Mouse (Mus musculus) kidney, embryonic 15.5 days (tissue): ENCODE data around the gene Paxip1. TPM values are rescaled to one million over a fixed set of nuclear protein-coding genes. Genes with fewer than 3 reads are reported as not detected.

Experiments
- ATAC-seq: fragments of 200-750 bp; cut with Nextera tagmentation; replicated peaks from 2 replicates; pipeline ENCODE4 v1.8.0; 2017; ENCODE audit warnings: moderate TSS enrichment; ENCODE audit not compliant: low FRiP score
- H3K27ac ChIP-seq: fragments of 300-500 bp; sonication (generic); 2 replicates; pipeline ENCODE4 v1.5.1; 2015; ENCODE audit warnings: mild to moderate bottlenecking, inconsistent platforms
- H3K27me3 ChIP-seq: fragments of 300-500 bp; sonication (generic); 2 replicates; pipeline ENCODE4 v1.6.1; 2015; ENCODE audit warnings: inconsistent platforms
- H3K36me3 ChIP-seq: fragments of 300-500 bp; sonication (generic); 2 replicates; pipeline ENCODE4 v1.6.1; 2015; ENCODE audit warnings: inconsistent platforms
- H3K4me1 ChIP-seq: fragments of 300-500 bp; sonication (generic); 2 replicates; pipeline ENCODE4 v1.6.1; 2015; ENCODE audit warnings: inconsistent platforms
- H3K4me2 ChIP-seq: fragments of 300-500 bp; sonication (generic); 2 replicates; pipeline ENCODE4 v1.6.1; 2015; ENCODE audit warnings: moderate library complexity, mild to moderate bottlenecking, inconsistent platforms
- H3K4me3 ChIP-seq: fragments of 300-500 bp; sonication (generic); replicated peaks from 2 replicates; pipeline ENCODE4 v1.5.1; 2015; ENCODE audit warnings: mild to moderate bottlenecking, inconsistent platforms
- H3K9ac ChIP-seq: fragments of 300-500 bp; sonication (generic); 2 replicates; pipeline ENCODE4 v1.6.1; 2015; ENCODE audit warnings: mild to moderate bottlenecking, inconsistent platforms
- H3K9me3 ChIP-seq: fragments of 300-500 bp; sonication (generic); replicated peaks from 2 replicates; pipeline ENCODE4 v1.6.1; 2016; ENCODE audit warnings: inconsistent platforms
- WGBS: fragments of 180-500 bp; shearing (Covaris S2); methylation state at CpG from one replicate; pipeline ENCODE4 v1.1.7; 2015; ENCODE audit warnings: mixed read lengths; 5-methylcytosine and 5-hydroxymethylcytosine counted together
- polyA plus RNA-seq: library from polyadenylated mRNA; unstranded; fragments of >200 nt; fragmentation: Nextera tagmentation; extraction: Ambion mirVana; gene quantifications from 2 replicates; pipeline ENCODE4 v1.2.1, GENCODE M21; 2015

The Paxip1 gene
- polyA plus RNA-seq, 1 experiment from 2014 or later: 40.2 TPM

DNA sequence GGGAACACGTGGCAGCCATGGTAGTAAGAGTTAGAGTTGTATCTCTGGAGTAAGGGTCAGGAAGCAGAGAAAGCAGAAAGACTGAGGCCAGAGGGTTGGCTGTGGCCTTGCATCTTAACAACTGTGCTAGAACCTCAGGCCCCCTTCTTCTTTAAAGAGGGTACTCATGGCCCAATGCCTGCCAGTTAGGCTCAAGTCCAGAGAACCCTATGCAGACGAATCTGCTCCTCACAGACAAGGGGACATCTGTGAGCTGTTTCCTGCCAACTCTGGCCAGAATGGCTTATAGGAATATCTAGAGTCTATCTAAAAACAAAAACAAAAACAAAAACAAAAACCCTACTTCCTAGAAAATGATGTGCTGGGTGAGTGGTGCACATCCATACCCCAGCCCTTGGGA, 72.2 kb downstream of the Paxip1 start:
- H3K4me3 ChIP-seq: no peak overlapping the region
- H3K4me2 ChIP-seq: no peak overlapping the region
- ATAC-seq: no peak
- no peaks in the 10 kb centered on the region for H3K27me3 ChIP-seq
- no peaks in the 10 kb centered on the region for H3K36me3 ChIP-seq
- no peak overlapping the region for H3K9ac ChIP-seq
- 79% methylated on average over 2 of the region's 2 CpGs for WGBS
- no peaks in the 10 kb centered on the region for H3K9me3 ChIP-seq
- H3K4me1 ChIP-seq: peaks cover 5% of the 10 kb centered on the region
- no peak overlapping the region for H3K27ac ChIP-seq

DNA sequence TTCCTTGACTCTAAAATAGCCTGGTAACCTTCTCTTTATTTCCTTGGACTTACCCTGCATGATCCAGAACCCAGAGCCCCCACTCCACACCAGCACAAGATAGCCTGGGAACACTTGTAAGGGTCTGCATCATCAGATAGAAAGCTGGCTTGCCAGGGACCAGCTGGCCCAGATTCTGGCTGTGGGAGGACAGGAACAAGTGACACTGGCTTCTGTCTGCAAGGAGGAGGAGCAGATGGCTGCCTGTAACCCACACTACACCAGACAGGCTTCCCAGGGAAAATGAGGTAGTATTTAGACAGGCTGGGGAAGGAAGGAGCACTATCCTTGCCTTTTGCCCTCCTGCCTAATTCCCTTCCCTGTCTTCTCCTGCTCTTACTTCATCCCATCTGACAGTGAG, 74.2 kb downstream of the Paxip1 start:
- Histone ChIP-seq H3K27ac (no peak overlapping the region), H3K4me1 (peaks cover 8% of the 10 kb centered on the region), H3K36me3 (no peaks in the 10 kb centered on the region), H3K4me2 (no peak overlapping the region), H3K9ac (no peak overlapping the region), H3K4me3 (no peak overlapping the region), H3K9me3 (no peaks in the 10 kb centered on the region), H3K27me3 (no peaks in the 10 kb centered on the region)
- ATAC-seq: no peak

DNA sequence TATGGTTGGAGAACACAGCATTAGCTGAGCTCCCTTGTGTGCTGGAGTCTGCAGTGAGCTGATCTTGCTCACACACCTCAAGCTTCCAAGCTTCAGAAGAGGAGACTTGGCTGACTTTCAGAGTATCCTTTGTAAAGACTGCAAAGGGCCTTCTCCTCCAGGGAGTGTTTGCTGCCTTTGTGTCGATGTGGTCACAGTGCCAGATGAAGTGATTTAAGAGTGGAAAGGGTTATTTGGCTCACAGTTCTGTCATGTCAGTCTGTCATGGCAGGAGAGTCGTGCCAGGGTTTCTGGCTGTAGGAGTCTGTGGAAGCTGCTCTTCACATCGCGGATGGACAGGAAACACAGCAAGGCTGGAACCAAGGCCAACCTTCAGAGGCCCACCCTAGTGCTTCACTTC, 75.5 kb downstream of the Paxip1 start:
- Histone ChIP-seq H3K27me3 (no peaks in the 10 kb centered on the region), H3K9me3 (no peaks in the 10 kb centered on the region), H3K4me3 (no peak overlapping the region), H3K4me1 (peaks cover 14% of the 10 kb centered on the region), H3K4me2 (no peak overlapping the region), H3K36me3 (no peaks in the 10 kb centered on the region), H3K9ac (no peak overlapping the region), H3K27ac (no peak overlapping the region)
- ATAC-seq: no peak
- WGBS: 82% methylated on average over 4 of the region's 4 CpGs

DNA sequence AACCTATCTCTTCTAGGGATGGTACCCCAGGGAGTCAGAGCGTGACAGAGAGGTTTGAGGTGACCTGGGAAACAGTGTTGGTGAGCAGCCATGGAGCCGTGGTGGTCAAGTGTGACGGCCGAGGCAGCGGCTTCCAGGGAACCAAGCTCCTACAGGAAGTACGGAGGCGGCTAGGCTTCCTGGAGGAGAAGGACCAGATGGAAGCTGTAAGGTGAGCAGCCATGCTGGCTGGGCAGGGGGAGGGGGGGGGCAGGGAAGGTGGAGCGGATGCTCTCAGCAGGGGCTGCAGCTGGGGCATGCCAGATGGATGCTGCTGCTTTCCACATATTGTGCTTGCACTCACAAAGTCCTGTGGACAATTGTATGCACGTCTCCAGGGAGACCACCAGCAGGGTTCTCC, 77.1 kb downstream of the Paxip1 start:
- H3K9me3 ChIP-seq: no peaks in the 10 kb centered on the region
- 25% methylated on average over 9 of the region's 9 CpGs for WGBS
- 0 out of 2 replicates have a peak overlapping the region, but pooled peaks have one; percentile 37 for H3K27ac ChIP-seq
- H3K4me2 ChIP-seq: 0 out of 2 replicates have a peak overlapping the region, but pooled peaks have one; percentile 7
- no peaks in the 10 kb centered on the region for H3K27me3 ChIP-seq
- H3K9ac ChIP-seq: no peak overlapping the region
- no peaks in the 10 kb centered on the region for H3K36me3 ChIP-seq
- H3K4me1 ChIP-seq: peaks cover 15% of the 10 kb centered on the region
- H3K4me3 ChIP-seq: no peak overlapping the region
- ATAC-seq: peak; percentile 73

DNA sequence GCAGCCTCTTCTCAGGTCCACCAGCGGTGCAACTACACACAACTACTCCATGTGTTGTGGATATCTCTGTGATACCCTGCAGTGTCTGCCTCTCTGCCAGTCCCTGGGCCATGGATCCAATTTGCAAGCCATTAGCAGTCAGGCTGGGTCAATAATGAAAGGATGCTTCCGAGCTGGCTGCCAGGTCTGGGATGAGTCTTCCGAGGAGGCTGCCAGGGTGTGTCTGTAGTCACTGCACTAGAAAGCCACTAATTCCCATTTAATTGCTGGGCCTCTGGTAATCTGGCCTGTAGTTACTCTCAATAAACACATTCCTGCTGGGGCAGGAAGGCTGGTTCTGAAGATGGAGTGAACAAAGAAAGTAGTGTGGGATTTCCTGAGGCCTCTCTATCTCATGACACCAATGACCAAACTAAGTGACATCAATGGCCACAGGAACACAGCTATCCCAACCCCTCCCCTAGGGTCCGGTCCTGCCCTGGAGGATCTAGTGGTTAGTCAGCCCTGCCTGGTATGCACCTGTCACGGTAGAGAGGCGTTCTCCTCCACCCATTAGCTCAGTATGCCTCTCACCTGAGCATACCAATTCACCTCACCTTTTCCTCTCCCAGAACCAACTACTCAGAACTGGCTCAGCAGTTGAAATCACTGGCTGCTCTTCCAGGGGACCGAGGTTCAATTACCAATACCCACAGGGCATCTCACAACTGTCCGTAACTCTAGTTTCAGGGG, 79.9 kb downstream of the Paxip1 start:
- H3K9ac ChIP-seq: no peak overlapping the region
- H3K36me3 ChIP-seq: no peaks in the 10 kb centered on the region
- peak; percentile 54; the same call in 1 of the 2 replicates for ATAC-seq
- WGBS: 51% methylated on average over 8 of the region's 8 CpGs
- peak overlapping the region; percentile 49 for H3K27ac ChIP-seq
- H3K4me1 ChIP-seq: peaks cover 39% of the 10 kb centered on the region
- H3K9me3 ChIP-seq: no peaks in the 10 kb centered on the region
- H3K27me3 ChIP-seq: no peaks in the 10 kb centered on the region
- H3K4me2 ChIP-seq: no peak overlapping the region
- no peak overlapping the region for H3K4me3 ChIP-seq

DNA sequence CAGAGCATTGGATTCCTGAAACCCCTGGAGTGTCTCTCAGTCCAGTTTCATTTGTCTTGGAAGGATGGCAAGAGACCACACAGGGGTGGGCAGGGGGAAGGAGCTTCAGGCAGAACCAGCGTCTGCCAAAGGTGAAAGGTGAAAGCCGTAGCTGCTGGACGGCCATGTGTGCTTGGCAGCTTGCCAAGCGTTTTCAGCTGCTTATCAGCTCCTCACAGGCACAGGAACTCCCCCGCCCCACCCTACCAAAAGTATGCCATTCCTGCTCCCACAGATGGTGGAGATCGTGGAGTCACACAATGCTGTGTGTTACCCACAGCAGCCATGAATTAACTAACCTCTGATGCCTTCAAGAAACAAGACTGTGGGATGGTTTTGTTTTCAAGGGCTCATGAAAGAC, 83.3 kb downstream of the Paxip1 start:
- Histone ChIP-seq H3K4me1 (peaks cover 37% of the 10 kb centered on the region), H3K27ac (peak overlapping the region; percentile 16; the same call in 1 of the 2 replicates), H3K4me2 (0 out of 2 replicates have a peak overlapping the region, but pooled peaks have one; percentile 5), H3K36me3 (no peaks in the 10 kb centered on the region), H3K27me3 (no peaks in the 10 kb centered on the region), H3K4me3 (no peak overlapping the region), H3K9ac (no peak overlapping the region), H3K9me3 (no peaks in the 10 kb centered on the region)
- ATAC-seq: peak; percentile 55; the same call in 1 of the 2 replicates
- WGBS: 19% methylated on average over 6 of the region's 6 CpGs

DNA sequence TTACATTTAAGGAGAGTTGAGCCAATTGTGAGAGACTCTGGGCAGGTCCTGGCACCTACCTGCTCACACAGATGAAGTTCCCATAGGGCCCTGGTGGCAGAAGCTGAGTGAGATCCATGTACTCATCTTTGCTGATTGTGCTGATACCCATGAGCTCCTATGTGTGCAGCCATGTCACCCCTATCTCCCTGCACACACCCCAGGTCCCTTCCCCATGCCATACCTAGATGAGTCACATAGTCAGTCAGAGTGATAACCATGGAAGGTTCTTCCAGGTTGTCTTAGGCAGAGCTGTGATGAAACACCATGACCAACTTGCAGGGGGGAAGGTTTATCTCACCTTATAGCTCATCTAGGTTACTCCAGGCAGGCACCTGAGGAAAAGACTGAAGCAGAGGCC, 84.2 kb downstream of the Paxip1 start:
- H3K9me3 ChIP-seq: no peaks in the 10 kb centered on the region
- peaks cover 37% of the 10 kb centered on the region for H3K4me1 ChIP-seq
- H3K9ac ChIP-seq: no peak overlapping the region
- H3K4me3 ChIP-seq: no peak overlapping the region
- H3K4me2 ChIP-seq: no peak overlapping the region
- ATAC-seq: 0 out of 2 replicates have a peak, but pooled peaks have one; percentile 31
- H3K36me3 ChIP-seq: no peaks in the 10 kb centered on the region
- H3K27ac ChIP-seq: peak overlapping the region; percentile 66
- H3K27me3 ChIP-seq: no peaks in the 10 kb centered on the region

DNA sequence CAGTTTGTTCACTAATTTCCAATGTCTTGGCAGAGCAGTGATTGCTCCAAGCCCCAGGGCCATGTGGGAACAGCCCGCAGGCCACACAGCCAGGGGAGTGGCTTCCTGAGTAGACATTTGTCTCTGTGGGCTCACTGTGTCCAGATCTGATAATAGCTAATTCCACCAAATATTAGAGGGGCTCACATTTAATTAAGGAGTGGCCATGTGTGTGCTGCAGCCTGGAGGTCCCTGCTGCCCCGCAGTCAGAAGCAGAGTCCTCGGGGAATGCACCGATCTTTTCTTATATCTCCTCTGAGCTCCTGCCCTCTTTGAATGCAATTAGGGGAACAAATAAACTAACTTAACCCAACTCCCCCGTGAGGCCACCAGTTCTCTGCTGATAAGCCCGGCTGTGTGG, 84.9 kb downstream of the Paxip1 start:
- Histone ChIP-seq H3K9ac (no peak overlapping the region), H3K27me3 (no peaks in the 10 kb centered on the region), H3K9me3 (no peaks in the 10 kb centered on the region), H3K27ac (peak overlapping the region; percentile 66), H3K4me3 (no peak overlapping the region), H3K4me1 (peaks cover 36% of the 10 kb centered on the region), H3K36me3 (no peaks in the 10 kb centered on the region), H3K4me2 (no peak overlapping the region)
- WGBS: 37% methylated on average over 6 of the region's 6 CpGs
- peak; percentile 45; the same call in 1 of the 2 replicates for ATAC-seq

DNA sequence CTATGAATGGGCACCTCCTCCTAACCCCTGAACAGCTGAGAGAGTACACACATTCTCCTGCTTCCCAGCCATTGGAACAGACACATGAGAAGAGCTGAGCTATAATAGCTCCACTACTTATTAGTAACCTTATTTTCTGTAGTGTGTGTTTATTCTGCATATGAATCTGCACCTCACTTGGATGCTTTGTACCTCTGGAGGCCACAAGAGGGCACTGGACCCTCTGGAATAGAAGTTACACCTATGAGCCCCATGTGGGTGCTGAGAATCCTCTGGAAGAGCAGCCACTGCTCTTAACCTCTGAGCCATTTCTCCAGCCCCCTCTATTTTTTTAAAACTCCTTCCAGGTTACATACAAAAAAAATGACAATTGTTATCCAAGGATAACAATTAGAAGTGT, 86.5 kb downstream of the Paxip1 start:
- Histone ChIP-seq H3K9me3 (no peaks in the 10 kb centered on the region), H3K4me1 (peaks cover 30% of the 10 kb centered on the region), H3K9ac (no peak overlapping the region), H3K4me3 (no peak overlapping the region), H3K36me3 (no peaks in the 10 kb centered on the region), H3K4me2 (no peak overlapping the region), H3K27ac (no peak overlapping the region), H3K27me3 (no peaks in the 10 kb centered on the region)
- no peak for ATAC-seq

DNA sequence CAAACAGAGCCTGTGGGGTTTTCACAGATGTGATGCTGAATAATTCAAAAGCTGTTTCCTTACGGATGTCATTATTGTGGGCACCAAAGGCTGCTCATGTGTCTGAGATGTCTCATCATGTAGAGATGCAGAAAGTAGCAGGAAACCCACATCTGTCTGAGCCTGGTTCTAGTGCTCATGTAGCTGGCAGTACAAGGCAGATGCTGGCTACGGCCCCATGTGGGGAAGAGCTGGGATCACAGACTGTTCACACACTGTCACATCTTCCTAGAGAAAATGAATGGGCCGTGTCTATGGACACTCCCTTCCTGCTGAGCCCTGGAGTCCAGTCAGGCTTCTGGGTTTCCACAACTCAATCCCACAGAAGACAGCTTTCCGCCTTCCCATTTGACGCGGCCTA, 89.0 kb downstream of the Paxip1 start:
- ATAC-seq: no peak
- H3K9me3 ChIP-seq: no peaks in the 10 kb centered on the region
- H3K27ac ChIP-seq: no peak overlapping the region
- no peaks in the 10 kb centered on the region for H3K27me3 ChIP-seq
- no peaks in the 10 kb centered on the region for H3K36me3 ChIP-seq
- H3K4me3 ChIP-seq: no peak overlapping the region
- H3K4me2 ChIP-seq: no peak overlapping the region
- H3K9ac ChIP-seq: no peak overlapping the region
- peaks cover 12% of the 10 kb centered on the region for H3K4me1 ChIP-seq
- WGBS: 85% methylated on average over 6 of the region's 6 CpGs

Other genes starting within 250 kb of the Paxip1 start
- gene Htr5a, start 50.5 kb upstream of the Paxip1 start, polyA plus RNA-seq: not detected in 2 replicates